Mouse (Mus musculus) heart, embryonic 12.5 days (tissue): Measurements from ENCODE around the gene Adcy9. TPM values are rescaled to one million over a fixed set of nuclear protein-coding genes. Genes with fewer than 3 reads are reported as not detected.

Experiments
- ATAC-seq: fragments of 200-750 bp; cut with Nextera tagmentation; 2 replicates; pipeline ENCODE4 v1.8.0; 2017; ENCODE audit warnings: moderate TSS enrichment, moderate library complexity; ENCODE audit not compliant: insufficient number of reproducible peaks, low FRiP score
- H3K27ac ChIP-seq: fragments of 300-500 bp; sonication (generic); 2 replicates; pipeline ENCODE4 v1.5.1; 2016; ENCODE audit warnings: mild to moderate bottlenecking, moderate library complexity; ENCODE audit not compliant: poor library complexity, severe bottlenecking
- H3K27me3 ChIP-seq: fragments of 300-500 bp; sonication (generic); replicated peaks from 2 replicates; pipeline ENCODE4 v1.6.1; 2016; ENCODE audit warnings: mild to moderate bottlenecking, moderate library complexity
- H3K36me3 ChIP-seq: fragments of 300-500 bp; sonication (generic); 2 replicates; pipeline ENCODE4 v1.6.1; 2016; ENCODE audit warnings: mild to moderate bottlenecking, moderate library complexity
- H3K4me1 ChIP-seq: fragments of 300-500 bp; sonication (generic); replicated peaks from 2 replicates; pipeline ENCODE4 v1.6.1; 2016; ENCODE audit warnings: mild to moderate bottlenecking
- H3K4me2 ChIP-seq: fragments of 300-500 bp; sonication (generic); 2 replicates; pipeline ENCODE4 v1.6.1; 2016; ENCODE audit warnings: mild to moderate bottlenecking, moderate library complexity
- H3K4me3 ChIP-seq: fragments of 300-500 bp; sonication (generic); 2 replicates; pipeline ENCODE4 v1.5.1; 2016; ENCODE audit warnings: mild to moderate bottlenecking
- H3K9ac ChIP-seq: fragments of 300-500 bp; sonication (generic); 2 replicates; pipeline ENCODE4 v1.6.1; 2016; ENCODE audit warnings: mild to moderate bottlenecking, moderate library complexity
- H3K9me3 ChIP-seq: fragments of 300-500 bp; sonication (generic); replicated peaks from 2 replicates; pipeline ENCODE4 v1.6.1; 2016; ENCODE audit warnings: mild to moderate bottlenecking, moderate library complexity
- WGBS: fragments of 180-500 bp; shearing (Covaris S2); methylation state at CpG from one replicate; pipeline ENCODE4 v1.1.7; 2016; 5-methylcytosine and 5-hydroxymethylcytosine counted together
- polyA plus RNA-seq: library from polyadenylated mRNA; unstranded; fragments of >200 nt; fragmentation: Nextera tagmentation; extraction: Ambion mirVana; gene quantifications from 2 replicates; pipeline ENCODE4 v1.2.1, GENCODE M21; 2016

The Adcy9 gene
- polyA plus RNA-seq, 1 experiment from 2014 or later: 0.88 TPM

- ATAC-seq: 0 out of 2 replicates have a peak, but pooled peaks have one; percentile 17
- H3K27ac ChIP-seq: no peak overlapping the region
- H3K36me3 ChIP-seq: no peaks in the 10 kb centered on the region
- H3K4me2 ChIP-seq: peak overlapping the region; percentile 90
- H3K4me1 ChIP-seq: peaks cover 17% of the 10 kb centered on the region
- H3K4me3 ChIP-seq: peak overlapping the region; percentile 68
- peak overlapping the region; percentile 78 for H3K9ac ChIP-seq
- H3K9me3 ChIP-seq: no peaks in the 10 kb centered on the region
- whole genome bisulfite sequencing: 5% methylated on average over 32 of the region's 32 CpGs
- H3K27me3 ChIP-seq: peaks cover 44% of the 10 kb centered on the region
Measured at GRCm38 (mm10) chr16:4418776-4419545, 1.3 kb downstream of the Adcy9 start.

- Histone ChIP-seq H3K9ac (no peak overlapping the region), H3K27me3 (peaks cover 45% of the 10 kb centered on the region), H3K4me3 (no peak overlapping the region), H3K4me2 (peak overlapping the region; percentile 90; the same call in 1 of the 2 replicates), H3K9me3 (no peaks in the 10 kb centered on the region), H3K36me3 (no peaks in the 10 kb centered on the region), H3K4me1 (peaks cover 20% of the 10 kb centered on the region), H3K27ac (no peak overlapping the region)
- ATAC-seq: no peak
- 91% methylated on average over 11 of the region's 11 CpGs for WGBS
Measured at GRCm38 (mm10) chr16:4418072-4418471, 2.2 kb downstream of the Adcy9 start.

GRCm38 (mm10) chr16:4417455-4417854 is 2.8 kb downstream of the Adcy9 start:
- no peak overlapping the region for H3K9ac ChIP-seq
- H3K4me2 ChIP-seq: no peak overlapping the region
- no peak for ATAC-seq
- H3K27ac ChIP-seq: no peak overlapping the region
- no peaks in the 10 kb centered on the region for H3K9me3 ChIP-seq
- peaks cover 45% of the 10 kb centered on the region for H3K27me3 ChIP-seq
- no peaks in the 10 kb centered on the region for H3K36me3 ChIP-seq
- 72% methylated on average over 7 of the region's 7 CpGs for WGBS
- H3K4me1 ChIP-seq: peaks cover 21% of the 10 kb centered on the region
- no peak overlapping the region for H3K4me3 ChIP-seq

GRCm38 (mm10) chr16:4414881-4415585 is 5.3 kb downstream of the Adcy9 start:
- WGBS: 76% methylated on average over 8 of the region's 8 CpGs
- no peak overlapping the region for H3K4me2 ChIP-seq
- ATAC-seq: no peak
- no peaks in the 10 kb centered on the region for H3K36me3 ChIP-seq
- peaks cover 49% of the 10 kb centered on the region for H3K27me3 ChIP-seq
- no peak overlapping the region for H3K27ac ChIP-seq
- no peaks in the 10 kb centered on the region for H3K9me3 ChIP-seq
- H3K4me1 ChIP-seq: peaks cover 16% of the 10 kb centered on the region
- H3K4me3 ChIP-seq: no peak overlapping the region
- H3K9ac ChIP-seq: no peak overlapping the region

- ATAC-seq: no peak
- no peak overlapping the region for H3K9ac ChIP-seq
- no peak overlapping the region for H3K4me2 ChIP-seq
- no peak overlapping the region for H3K4me3 ChIP-seq
- H3K27me3 ChIP-seq: peaks cover 51% of the 10 kb centered on the region
- no peaks in the 10 kb centered on the region for H3K9me3 ChIP-seq
- no peaks in the 10 kb centered on the region for H3K36me3 ChIP-seq
- H3K4me1 ChIP-seq: peaks cover 14% of the 10 kb centered on the region
- WGBS: 67% methylated on average over 9 of the region's 9 CpGs
- no peak overlapping the region for H3K27ac ChIP-seq
Measured at GRCm38 (mm10) chr16:4413988-4414880, 6.1 kb downstream of the Adcy9 start.

- H3K27ac ChIP-seq: no peak overlapping the region
- WGBS: 50% methylated on average over 14 of the region's 14 CpGs
- no peak overlapping the region for H3K4me2 ChIP-seq
- no peak for ATAC-seq
- H3K4me3 ChIP-seq: no peak overlapping the region
- H3K9ac ChIP-seq: no peak overlapping the region
- H3K4me1 ChIP-seq: peaks cover 9% of the 10 kb centered on the region
- no peaks in the 10 kb centered on the region for H3K36me3 ChIP-seq
- H3K9me3 ChIP-seq: no peaks in the 10 kb centered on the region
- H3K27me3 ChIP-seq: peaks cover 44% of the 10 kb centered on the region
Measured at GRCm38 (mm10) chr16:4413301-4413700, 7.0 kb downstream of the Adcy9 start.

GRCm38 (mm10) chr16:4412298-4412697 is 8.0 kb downstream of the Adcy9 start:
- Histone ChIP-seq H3K27me3 (peaks cover 34% of the 10 kb centered on the region), H3K4me3 (no peak overlapping the region)
- WGBS: 83% methylated on average over 4 of the region's 4 CpGs

GRCm38 (mm10) chr16:4411296-4411695 is 9.0 kb downstream of the Adcy9 start:
- 54% methylated on average over 2 of the region's 2 CpGs for WGBS

More at GRCm38 (mm10) chr16:4412298-4412697, 8.0 kb downstream of the Adcy9 start:
- H3K4me2 ChIP-seq: no peak overlapping the region
- H3K36me3 ChIP-seq: no peaks in the 10 kb centered on the region
- no peaks in the 10 kb centered on the region for H3K9me3 ChIP-seq
- peaks cover 8% of the 10 kb centered on the region for H3K4me1 ChIP-seq
- ATAC-seq: no peak
- no peak overlapping the region for H3K27ac ChIP-seq
- no peak overlapping the region for H3K9ac ChIP-seq

GRCm38 (mm10) chr16:4407536-4407935 is 12.8 kb downstream of the Adcy9 start:
- Histone ChIP-seq H3K27ac (no peak overlapping the region), H3K9ac (no peak overlapping the region), H3K4me2 (no peak overlapping the region), H3K27me3 (peaks cover 6% of the 10 kb centered on the region; the same call in 1 of the 2 replicates), H3K4me3 (no peak overlapping the region), H3K36me3 (no peaks in the 10 kb centered on the region), H3K9me3 (no peaks in the 10 kb centered on the region), H3K4me1 (peaks cover 19% of the 10 kb centered on the region; the same call in 1 of the 2 replicates)
- WGBS: 78% methylated on average over 2 of the region's 2 CpGs
- no peak for ATAC-seq

More at GRCm38 (mm10) chr16:4411296-4411695, 9.0 kb downstream of the Adcy9 start:
- Histone ChIP-seq H3K27me3 (peaks cover 27% of the 10 kb centered on the region), H3K4me1 (peaks cover 12% of the 10 kb centered on the region), H3K4me2 (no peak overlapping the region), H3K27ac (no peak overlapping the region), H3K4me3 (no peak overlapping the region), H3K9ac (no peak overlapping the region), H3K36me3 (no peaks in the 10 kb centered on the region), H3K9me3 (no peaks in the 10 kb centered on the region)
- ATAC-seq: no peak

- H3K27me3 ChIP-seq: peaks cover 6% of the 10 kb centered on the region; the same call in 1 of the 2 replicates
- ATAC-seq: no peak
- H3K4me3 ChIP-seq: no peak overlapping the region
- no peak overlapping the region for H3K4me2 ChIP-seq
- H3K9me3 ChIP-seq: no peaks in the 10 kb centered on the region
- no peak overlapping the region for H3K9ac ChIP-seq
- H3K36me3 ChIP-seq: no peaks in the 10 kb centered on the region
- peaks cover 19% of the 10 kb centered on the region; the same call in 1 of the 2 replicates for H3K4me1 ChIP-seq
- no peak overlapping the region for H3K27ac ChIP-seq
- WGBS: 60% methylated on average over 4 of the region's 4 CpGs
Measured at GRCm38 (mm10) chr16:4406706-4407105, 13.6 kb downstream of the Adcy9 start.
